Mouse (Mus musculus): ENCODE measurements at regions not wholly inside any gene's neighbourhood (a gene's known extent, or its start where the extent isn't known, plus 50 kb on each side); places are given as distances from the start of the nearest gene placed in this dataset.

DNA sequence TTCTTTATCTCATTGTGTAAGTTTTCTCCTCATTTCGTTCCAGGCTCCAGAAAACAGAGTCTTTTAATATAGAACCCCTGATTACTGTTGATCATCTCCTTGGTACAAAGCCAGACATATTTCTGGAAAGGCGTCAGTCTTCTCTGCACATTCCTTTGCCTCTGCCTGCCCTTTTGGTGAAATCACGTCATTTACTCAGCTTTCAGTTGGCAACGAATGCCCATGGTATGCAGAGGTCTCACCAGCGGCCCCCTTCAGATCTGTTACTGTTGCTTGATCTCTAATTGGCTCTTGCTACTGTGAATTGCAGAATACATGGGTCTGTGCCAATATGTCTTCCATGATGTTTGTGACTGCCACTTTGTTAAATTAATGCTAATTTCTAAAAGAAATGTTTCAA, 412.0 kb upstream of the Pitx2 start:
- DNase-seq (ENCODE audit: low read depth, low spot score): no peak

DNA sequence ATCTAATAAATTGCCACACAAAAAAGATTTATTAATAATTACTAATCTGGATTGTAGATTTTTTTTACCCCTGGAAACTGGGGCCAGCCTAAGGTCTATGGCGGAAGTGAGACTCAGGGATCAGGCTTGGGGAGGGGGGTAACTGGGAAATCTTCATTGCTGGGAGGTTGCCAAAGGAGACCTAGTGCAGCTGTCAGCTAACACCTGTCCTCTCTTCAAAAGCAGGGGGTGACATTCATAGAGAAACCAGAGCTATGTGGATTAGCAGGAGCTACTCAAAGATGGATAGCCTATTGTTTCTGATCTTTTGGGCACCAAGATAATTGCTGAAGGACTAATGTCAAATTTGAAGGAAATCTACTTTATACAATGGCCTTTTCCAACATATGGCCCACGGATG, 403.7 kb upstream of the Pitx2 start:
- DNase-seq (ENCODE audit: low read depth, low spot score): no peak

GRCm38 (mm10) chr3:128797829-128798228, 401.8 kb upstream of the Pitx2 start:
- DNase-seq (ENCODE audit: low read depth, low spot score): no peak

DNA sequence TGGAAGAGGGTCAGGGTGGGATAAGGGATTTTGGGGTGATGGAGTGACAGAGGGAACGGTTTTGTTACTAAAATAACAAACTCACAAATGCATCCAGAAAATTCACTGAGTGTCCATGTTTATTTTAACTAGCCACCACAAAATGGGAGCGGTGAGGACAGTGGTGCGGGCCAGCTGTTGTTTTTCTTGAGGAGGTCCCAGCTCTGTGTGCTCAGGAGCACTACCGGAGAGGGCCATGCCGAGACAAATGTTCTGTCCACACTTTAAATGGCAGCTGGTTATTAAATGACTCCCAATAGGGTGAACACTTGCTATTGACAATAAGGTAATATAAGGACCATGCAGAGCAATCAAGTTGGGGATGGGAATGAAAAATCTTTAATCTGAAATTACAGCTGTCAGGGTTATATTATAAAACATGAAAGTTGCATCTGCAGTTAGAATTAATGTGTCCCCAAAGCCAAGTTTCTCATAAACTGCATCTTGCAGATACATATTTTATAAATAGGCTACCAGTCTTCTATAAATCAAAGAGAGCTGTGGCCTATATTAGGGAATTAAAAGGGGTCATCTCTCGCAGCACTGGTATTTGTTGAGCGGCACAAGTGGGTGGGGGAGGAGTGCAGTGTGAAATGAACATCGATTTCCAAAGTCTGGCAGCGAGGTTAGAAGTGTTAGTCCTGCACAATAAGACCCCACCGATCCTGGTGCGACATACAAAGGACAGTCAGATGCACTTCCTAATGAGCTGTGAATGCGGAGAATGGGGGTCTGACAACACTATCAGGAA, 370.1 kb upstream of the Pitx2 start:
- no peak for DNase-seq (ENCODE audit: low read depth, low spot score)

GRCm38 (mm10) chr3:128850327-128850977, 349.2 kb upstream of the Pitx2 start:
- DNase-seq (ENCODE audit: low read depth, low spot score): no peak

GRCm38 (mm10) chr3:128856515-128856914, 343.2 kb upstream of the Pitx2 start:
- DNase-seq (ENCODE audit: low read depth, low spot score): no peak

DNA sequence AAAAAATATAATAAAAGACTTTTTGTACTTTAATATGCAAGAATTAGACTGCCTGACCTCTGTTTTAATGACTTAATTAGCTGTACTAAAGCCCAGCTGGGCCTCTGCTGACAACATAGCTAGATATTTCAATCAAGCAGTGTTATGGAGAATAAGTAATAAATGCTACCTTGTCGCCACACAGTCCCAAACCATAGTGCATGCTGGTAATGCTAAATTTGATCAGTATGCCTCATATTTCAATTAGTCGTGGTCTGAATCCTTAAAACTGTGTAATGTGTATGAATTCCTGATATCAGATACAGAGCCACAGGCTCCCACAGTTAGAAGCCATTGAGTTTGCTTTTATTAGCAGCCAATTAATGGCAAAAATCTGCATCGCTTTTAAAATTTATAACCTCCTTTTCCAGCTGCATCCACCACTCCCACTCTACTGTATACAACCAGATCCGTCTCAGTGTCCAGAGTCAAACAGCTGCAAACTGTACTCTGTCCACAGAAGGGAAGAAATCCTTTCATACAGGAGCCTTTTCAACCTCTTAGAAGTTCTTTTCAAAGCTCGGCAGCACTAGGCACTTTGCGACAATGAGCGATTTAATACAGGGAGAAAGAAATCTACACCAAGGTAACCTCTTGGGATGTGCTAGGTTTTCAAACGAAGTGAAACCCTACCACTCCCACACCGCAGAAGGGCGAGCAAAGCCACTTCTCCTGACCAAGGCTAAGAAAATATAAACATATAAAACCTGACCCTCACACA, 317.8 kb upstream of the Pitx2 start:
- no peak for DNase-seq (ENCODE audit: low read depth, low spot score)

GRCm38 (mm10) chr3:128883636-128884195, 316.0 kb upstream of the Pitx2 start:
- no peak for DNase-seq (ENCODE audit: low read depth, low spot score)

DNA sequence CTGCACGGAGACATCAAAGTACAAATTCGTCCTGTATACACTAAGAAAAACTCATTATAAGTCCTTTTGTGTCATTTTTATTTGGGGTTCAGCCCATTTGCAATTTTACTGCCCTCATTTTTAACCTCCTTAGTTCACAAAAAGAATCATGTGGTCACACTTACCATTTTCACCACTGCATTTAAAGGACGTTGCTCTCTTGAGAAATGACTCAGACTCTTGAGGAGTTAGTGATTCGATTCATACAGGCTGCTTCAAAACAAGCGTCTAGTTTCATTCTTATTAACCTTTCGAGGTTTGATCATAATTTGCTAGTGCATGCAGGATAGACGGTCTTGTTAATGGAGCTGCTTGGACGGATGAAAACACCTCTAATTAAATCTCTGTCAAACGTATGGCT, 313.0 kb upstream of the Pitx2 start:
- no peak for DNase-seq (ENCODE audit: low read depth, low spot score)

- no peak for DNase-seq (ENCODE audit: low read depth, low spot score)
Observed at GRCm38 (mm10) chr3:128891078-128891477, 308.6 kb upstream of the Pitx2 start.

- DNase-seq (ENCODE audit: low read depth, low spot score): no peak
Observed at GRCm38 (mm10) chr3:128896628-128897027, 303.1 kb upstream of the Pitx2 start.

DNA sequence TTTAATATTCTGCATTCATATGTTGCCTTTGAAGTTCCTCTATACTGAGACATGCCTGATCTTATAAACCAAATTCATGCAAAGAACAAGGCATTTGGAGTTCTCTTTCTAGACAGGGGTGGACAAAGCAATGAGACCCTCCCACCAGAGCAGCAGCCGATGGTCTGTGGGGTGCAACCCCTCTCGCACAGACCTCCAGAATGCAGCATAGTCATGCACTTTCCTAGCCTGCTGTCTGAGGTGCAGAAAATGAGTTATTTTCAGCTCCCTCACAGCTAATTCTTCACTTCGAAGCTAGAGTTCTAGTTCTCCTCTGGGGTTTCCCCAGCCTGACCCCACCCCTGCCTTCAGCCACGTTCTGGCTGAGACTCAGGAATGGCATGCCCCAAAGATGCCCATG, 288.6 kb upstream of the Pitx2 start:
- DNase-seq (ENCODE audit: low read depth, low spot score): no peak

- no peak for DNase-seq (ENCODE audit: low read depth, low spot score)
Observed at GRCm38 (mm10) chr3:128921428-128921827, 278.2 kb upstream of the Pitx2 start.

- no peak for DNase-seq (ENCODE audit: low read depth, low spot score)
Observed at GRCm38 (mm10) chr3:128922150-128922549, 277.5 kb upstream of the Pitx2 start.

DNA sequence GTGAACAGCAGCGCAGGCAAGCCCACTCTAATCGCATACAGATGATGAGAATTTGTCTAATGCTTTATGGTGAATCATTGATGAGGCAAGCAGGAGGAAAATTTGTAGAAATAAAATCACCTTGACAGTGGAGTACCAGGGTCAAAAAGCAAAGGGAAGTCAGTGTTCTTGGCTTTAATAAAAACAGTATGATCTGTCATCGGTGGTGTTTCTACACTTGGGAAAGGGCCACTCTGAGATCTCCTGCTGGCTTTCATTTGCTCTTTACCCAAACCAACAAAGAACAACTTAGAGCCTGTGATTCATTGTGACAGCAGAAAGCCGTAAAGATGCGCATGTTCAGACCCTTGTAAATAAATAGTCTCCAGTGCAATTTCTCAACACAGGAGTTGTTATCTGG, 261.1 kb upstream of the Pitx2 start:
- no peak for DNase-seq (ENCODE audit: low read depth, low spot score)

GRCm38 (mm10) chr3:128941156-128941555, 258.5 kb upstream of the Pitx2 start:
- no peak for DNase-seq (ENCODE audit: low read depth, low spot score)

- DNase-seq (ENCODE audit: low read depth, low spot score): no peak
Observed at GRCm38 (mm10) chr3:128944631-128945030, 255.0 kb upstream of the Pitx2 start.

- DNase-seq (ENCODE audit: low read depth, low spot score): no peak
Observed at GRCm38 (mm10) chr3:128954886-128955285, 244.8 kb upstream of the Pitx2 start.

DNA sequence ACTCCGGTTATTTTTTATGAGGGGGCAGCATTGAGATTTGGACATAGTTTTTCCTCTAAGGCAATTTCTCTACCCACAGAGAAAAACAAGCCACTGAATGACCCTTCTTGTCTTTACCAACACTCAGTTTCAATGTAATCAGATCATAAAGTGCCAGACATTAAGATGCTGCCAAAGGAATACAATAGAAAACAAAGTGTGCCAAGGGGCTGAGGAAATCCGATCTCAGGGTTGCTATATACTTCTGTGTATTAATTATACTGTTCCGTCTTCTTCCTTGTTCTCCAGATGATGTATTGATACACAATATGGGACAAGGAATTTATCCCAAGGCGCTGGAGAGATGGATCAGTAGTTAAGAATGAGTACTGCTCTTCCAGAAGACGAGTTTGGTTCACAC, 222.9 kb upstream of the Pitx2 start:
- no peak for DNase-seq (ENCODE audit: low read depth, low spot score)

- peak; percentile 3 for DNase-seq (ENCODE audit: low read depth, low spot score)
Observed at GRCm38 (mm10) chr3:128990183-128990912, 209.3 kb upstream of the Pitx2 start.

GRCm38 (mm10) chr3:129002866-129003265, 196.8 kb upstream of the Pitx2 start:
- no peak for DNase-seq (ENCODE audit: low read depth, low spot score)

DNA sequence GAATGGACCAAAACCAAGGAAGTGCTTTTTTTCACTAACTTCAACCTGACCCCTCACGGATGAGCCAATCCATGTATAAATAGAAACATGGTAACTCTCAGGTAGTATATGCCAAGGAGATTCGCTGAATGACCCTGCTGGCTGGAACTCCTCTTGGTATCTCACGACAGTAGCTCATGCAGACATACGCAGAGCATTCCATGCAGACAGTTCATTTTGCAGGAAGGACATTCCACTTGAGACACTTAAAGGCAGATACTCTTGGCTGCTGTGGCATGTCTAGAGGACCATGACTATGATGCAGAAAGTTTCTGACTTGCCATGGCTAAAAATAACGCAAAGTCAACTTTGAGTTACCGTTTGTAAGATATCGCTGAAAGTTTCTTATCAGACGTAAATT, 195.6 kb upstream of the Pitx2 start:
- DNase-seq (ENCODE audit: low read depth, low spot score): no peak

Data from R1 (cell line).